Mouse (Mus musculus) cortical plate, adult 2 months (tissue): Measurements from ENCODE around the gene Sgms2. TPM values are rescaled to one million over a fixed set of nuclear protein-coding genes. Genes with fewer than 3 reads are reported as not detected.

ENCODE experiments used
- H3K27ac ChIP-seq: fragments of 200-500 bp; 2 replicates; pipeline ENCODE4 v1.5.1; 2012; ENCODE audit warnings: low read length, control low read depth, inconsistent platforms; ENCODE audit not compliant: insufficient read depth
- H3K4me1 ChIP-seq: fragments of 200-500 bp; 2 replicates; pipeline ENCODE4 v1.6.1; 2011; ENCODE audit warnings: low read length; ENCODE audit not compliant: control insufficient read depth, insufficient read depth
- H3K4me3 ChIP-seq: fragments of 200-500 bp; 2 replicates; pipeline ENCODE4 v1.5.1; 2011; ENCODE audit warnings: mild to moderate bottlenecking, low read length, control low read depth; ENCODE audit not compliant: insufficient read depth
- CTCF ChIP-seq: fragments of 200-500 bp; IDR thresholded peaks from 2 replicates; pipeline ENCODE4 v1.5.1; 2011; ENCODE audit warnings: mild to moderate bottlenecking, control low read depth, low read length; ENCODE audit not compliant: insufficient read depth; ENCODE audit errors: extremely low read depth
- POLR2A ChIP-seq: fragments of 200-500 bp; IDR thresholded peaks from 2 replicates; pipeline ENCODE4 v1.6.1; 2011; ENCODE audit warnings: mild to moderate bottlenecking, low read length, control low read depth; ENCODE audit not compliant: insufficient read depth; ENCODE audit errors: extremely low read depth
- polyA plus RNA-seq: library from polyadenylated mRNA; depleted of rRNA; stranded (reverse); fragments of >200 nt; gene quantifications from 2 replicates; pipeline ENCODE4 v1.2.3, GENCODE M21; 2012

The Sgms2 gene
- polyA plus RNA-seq, 1 experiment: 1.3 TPM

- no peak for TF ChIP-seq POLR2A
- no peak for TF ChIP-seq CTCF
- H3K4me1 ChIP-seq: no peaks in the 10 kb centered on the region
- no peak overlapping the region for H3K4me3 ChIP-seq
- no peak overlapping the region for H3K27ac ChIP-seq
Observed at GRCm38 (mm10) chr3:131471836-131472235, 19.4 kb downstream of the Sgms2 start.

- Histone ChIP-seq H3K27ac (no peak overlapping the region), H3K4me1 (no peaks in the 10 kb centered on the region), H3K4me3 (no peak overlapping the region)
- no peak for TF ChIP-seq POLR2A
- TF ChIP-seq CTCF: no peak
Observed at GRCm38 (mm10) chr3:131471435-131471834, 19.8 kb downstream of the Sgms2 start.

GRCm38 (mm10) chr3:131470837-131471236 is 20.4 kb downstream of the Sgms2 start:
- TF ChIP-seq CTCF (no peak), POLR2A (no peak)
- Histone ChIP-seq H3K27ac (no peak overlapping the region), H3K4me3 (no peak overlapping the region), H3K4me1 (no peaks in the 10 kb centered on the region)

DNA sequence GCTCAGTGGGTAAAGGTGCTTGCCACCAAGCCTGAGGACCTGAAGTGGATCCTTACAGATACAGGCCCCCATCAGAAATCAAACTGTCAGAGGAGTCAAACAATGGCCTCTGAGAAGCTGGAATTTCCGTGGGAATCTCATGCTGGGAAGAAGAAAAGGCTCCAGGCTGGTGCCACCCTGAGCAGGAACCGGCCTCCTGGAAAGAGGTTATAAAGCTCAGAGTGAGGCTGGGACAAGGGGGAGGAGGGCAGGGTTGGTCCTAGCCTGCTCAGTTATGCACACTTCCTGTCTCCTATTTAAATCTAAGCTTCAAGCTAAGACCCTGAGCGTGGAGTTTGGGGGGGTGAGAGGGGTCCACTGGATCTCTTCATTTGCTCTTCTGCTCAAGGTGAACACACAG is 21.6 kb downstream of the Sgms2 start:
- Histone ChIP-seq H3K27ac (peak overlapping the region; percentile 55; the same call in 1 of the 2 replicates), H3K4me1 (no peaks in the 10 kb centered on the region), H3K4me3 (no peak overlapping the region)
- TF ChIP-seq CTCF (no peak), POLR2A (no peak)

GRCm38 (mm10) chr3:131466371-131466770 is 24.8 kb downstream of the Sgms2 start:
- TF ChIP-seq POLR2A: no peak
- TF ChIP-seq CTCF: no peak
- H3K27ac ChIP-seq: no peak overlapping the region
- no peaks in the 10 kb centered on the region for H3K4me1 ChIP-seq
- H3K4me3 ChIP-seq: no peak overlapping the region

- TF ChIP-seq CTCF (no peak), POLR2A (no peak)
- Histone ChIP-seq H3K4me3 (no peak overlapping the region), H3K4me1 (no peaks in the 10 kb centered on the region), H3K27ac (no peak overlapping the region)
Observed at GRCm38 (mm10) chr3:131465536-131466260, 25.5 kb downstream of the Sgms2 start.

DNA sequence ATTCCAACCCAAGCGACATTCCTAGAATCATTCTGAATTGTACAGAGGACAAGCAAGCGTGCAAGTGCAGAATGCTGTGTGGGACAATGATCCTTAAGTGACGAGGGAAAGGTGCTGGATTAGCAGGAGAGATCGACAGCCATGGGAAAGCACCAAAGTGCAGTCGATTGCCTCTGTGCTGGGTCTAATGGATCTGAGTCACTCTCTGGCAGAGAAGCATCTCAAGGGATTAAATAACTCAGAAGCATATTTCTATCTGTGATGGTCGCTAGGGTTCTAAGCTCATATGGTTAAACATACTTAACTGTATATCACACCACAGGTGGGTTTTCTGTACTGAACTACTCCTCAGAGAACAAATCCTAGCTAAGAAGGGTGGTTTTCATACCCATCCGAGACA is 118.2 kb downstream of the Sgms2 start:
- Histone ChIP-seq H3K4me3 (no peak overlapping the region), H3K27ac (no peak overlapping the region), H3K4me1 (no peaks in the 10 kb centered on the region)
- TF ChIP-seq CTCF (no peak), POLR2A (no peak)

- Histone ChIP-seq H3K27ac (no peak overlapping the region), H3K4me3 (no peak overlapping the region), H3K4me1 (no peaks in the 10 kb centered on the region)
- TF ChIP-seq CTCF: no peak
- TF ChIP-seq POLR2A: no peak
Observed at GRCm38 (mm10) chr3:131368678-131369077, 122.5 kb downstream of the Sgms2 start.

DNA sequence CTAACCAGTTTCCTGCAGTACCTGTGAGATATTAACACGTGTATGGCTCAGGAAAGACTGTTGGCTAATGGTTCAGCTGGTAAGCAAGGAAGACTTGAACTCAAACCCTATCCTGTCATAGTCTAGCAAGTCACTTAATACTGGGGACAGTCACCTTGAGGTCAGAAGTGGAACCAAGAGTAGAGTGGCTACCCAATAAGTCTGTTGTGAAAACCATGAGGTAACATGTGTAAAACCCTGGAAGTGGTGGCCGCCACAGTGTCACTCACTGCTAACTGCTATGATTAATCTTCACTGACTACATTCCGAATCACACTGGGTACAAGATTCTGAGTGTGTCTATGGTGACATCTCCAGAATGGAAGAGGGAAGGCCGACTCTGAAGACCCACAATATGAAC is 123.8 kb downstream of the Sgms2 start:
- TF ChIP-seq POLR2A: no peak
- no peak for TF ChIP-seq CTCF
- Histone ChIP-seq H3K4me1 (no peaks in the 10 kb centered on the region), H3K4me3 (no peak overlapping the region), H3K27ac (no peak overlapping the region)
